Comparison of ENCODE assay signal across 19 mouse cellular contexts in genomic region chr11:95596150-95596515, GRCm38 (mm10). TPM values are rescaled to one million over a fixed set of nuclear protein-coding genes. Genes with fewer than 3 reads are reported as not detected.
DNase-seq lines count a peak whose midpoint lies in the region; ATAC-seq and TF ChIP-seq lines count a peak whose summit lies in the region.
"Had no signal": no experiment of that assay in that cellular context is flagged by ENCODE, and none has a peak within 500 bp of the region (broad histone marks: within the 10 kb centered on the region; RNA-seq: fewer than 3 reads in every experiment).

No protein-coding gene starts in this region.

- H3K27me3 ChIP-seq in heart, embryonic 11.5 days (ENCODE audit: control insufficient read depth, insufficient read depth, low read length): peaks cover 60% of the 10 kb centered on the region
- H3K27me3 ChIP-seq in midbrain, embryonic 11.5 days (ENCODE audit: control insufficient read depth, insufficient read depth, low read length): peaks cover 27% of the 10 kb centered on the region
- H3K27me3 ChIP-seq in midbrain, embryonic 13.5 days: peaks cover 76% of the 10 kb centered on the region
- H3K27me3 ChIP-seq in hindbrain, postnatal 0 days (ENCODE audit: insufficient read depth, low read length): no peaks in the 10 kb centered on the region

- peaks cover 28% of the 10 kb centered on the region for H3K4me1 ChIP-seq in heart, embryonic 11.5 days (ENCODE audit: control insufficient read depth, insufficient read depth, low read length)
- H3K4me1 ChIP-seq in midbrain, embryonic 11.5 days (ENCODE audit: control insufficient read depth, insufficient read depth, low read length): peaks cover 18% of the 10 kb centered on the region
- H3K4me1 ChIP-seq in midbrain, embryonic 13.5 days (replicated peaks): peaks cover 32% of the 10 kb centered on the region
- peaks cover 18% of the 10 kb centered on the region for H3K4me1 ChIP-seq in hindbrain, postnatal 0 days (ENCODE audit: insufficient read depth, low read length)

- H3K9me3 ChIP-seq in heart, embryonic 11.5 days (replicated peaks; ENCODE audit: control insufficient read depth, low read length): no peaks in the 10 kb centered on the region
- no peaks in the 10 kb centered on the region for H3K9me3 ChIP-seq in midbrain, embryonic 11.5 days (ENCODE audit: control insufficient read depth, low read length)
- H3K9me3 ChIP-seq in midbrain, embryonic 13.5 days: no peaks in the 10 kb centered on the region
- H3K9me3 ChIP-seq in hindbrain, postnatal 0 days (ENCODE audit: low read length): no peaks in the 10 kb centered on the region
- H3K9me3 ChIP-seq: embryonic facial prominence, embryonic 15.5 days; forebrain, embryonic 15.5 days; heart, embryonic 15.5 days had no signal

- 44% methylated on average over 5 of the region's 5 CpGs for WGBS in heart, embryonic 11.5 days (ENCODE audit: insufficient replicate concordance)
- 24% methylated on average over 5 of the region's 5 CpGs for WGBS in midbrain, embryonic 11.5 days
- WGBS in midbrain, embryonic 13.5 days: 32% methylated on average over 5 of the region's 5 CpGs
- 39% methylated on average over 5 of the region's 5 CpGs for WGBS in hindbrain, postnatal 0 days

- no peak overlapping the region for H3K4me3 ChIP-seq in heart, embryonic 11.5 days (ENCODE audit: low read depth, low read length)
- no peak overlapping the region for H3K4me3 ChIP-seq in midbrain, embryonic 11.5 days (ENCODE audit: low read depth, low read length)
- H3K4me3 ChIP-seq in midbrain, embryonic 13.5 days (replicated peaks): no peak overlapping the region
- no peak overlapping the region for H3K4me3 ChIP-seq in hindbrain, postnatal 0 days (ENCODE audit: low read length)
- H3K4me3 ChIP-seq: embryonic facial prominence, embryonic 15.5 days; forebrain, embryonic 15.5 days; heart, embryonic 15.5 days had no signal

- no peaks in the 10 kb centered on the region for H3K36me3 ChIP-seq in heart, embryonic 11.5 days (ENCODE audit: control insufficient read depth, insufficient read depth, low read length)
- no peaks in the 10 kb centered on the region for H3K36me3 ChIP-seq in midbrain, embryonic 11.5 days (ENCODE audit: control insufficient read depth, insufficient read depth, low read length)
- no peaks in the 10 kb centered on the region for H3K36me3 ChIP-seq in midbrain, embryonic 13.5 days
- H3K36me3 ChIP-seq in hindbrain, postnatal 0 days (ENCODE audit: insufficient read depth, low read length): no peaks in the 10 kb centered on the region
- H3K36me3 ChIP-seq: embryonic facial prominence, embryonic 15.5 days; forebrain, embryonic 15.5 days; heart, embryonic 15.5 days had no signal

- ATAC-seq in heart, embryonic 11.5 days (replicated peaks; ENCODE audit: insufficient number of reproducible peaks, low FRiP score, low TSS enrichment): no peak
- ATAC-seq in midbrain, embryonic 11.5 days (ENCODE audit: low FRiP score): no peak
- no peak for ATAC-seq in midbrain, embryonic 13.5 days
- ATAC-seq in hindbrain, postnatal 0 days: peak; percentile 44; the same call in 1 of the 2 replicates
- ATAC-seq: forebrain, embryonic 15.5 days; intestine, embryonic 16.5 days; liver, postnatal 0 days; midbrain, embryonic 16.5 days had no signal

- no peak overlapping the region for H3K27ac ChIP-seq in heart, embryonic 11.5 days (ENCODE audit: low read depth, low read length)
- no peak overlapping the region for H3K27ac ChIP-seq in midbrain, embryonic 11.5 days (ENCODE audit: low read depth, low read length)
- H3K27ac ChIP-seq in midbrain, embryonic 13.5 days: no peak overlapping the region
- H3K27ac ChIP-seq in hindbrain, postnatal 0 days: no peak overlapping the region
- H3K27ac ChIP-seq: embryonic facial prominence, embryonic 15.5 days; forebrain, embryonic 15.5 days; heart, embryonic 15.5 days; macrophage had no signal

- H3K4me2 ChIP-seq in heart, embryonic 11.5 days: no peak overlapping the region
- no peak overlapping the region for H3K4me2 ChIP-seq in midbrain, embryonic 11.5 days
- no peak overlapping the region for H3K4me2 ChIP-seq in midbrain, embryonic 13.5 days (replicated peaks)
- no peak overlapping the region for H3K4me2 ChIP-seq in hindbrain, postnatal 0 days (ENCODE audit: low read depth, low read length)
- H3K4me2 ChIP-seq: embryonic facial prominence, embryonic 15.5 days; forebrain, embryonic 15.5 days; heart, embryonic 15.5 days had no signal

- peak; percentile 83 for DNase-seq in heart, adult 11 months
- peak; percentile 88 for DNase-seq in midbrain, embryonic 11.5 days (ENCODE audit: low spot score, missing footprints)
- DNase-seq in hindbrain, postnatal 0 days (ENCODE audit: low spot score): no peak
- peak; percentile 38 for DNase-seq in retina, embryonic 14.5 days (ENCODE audit: low spot score)
- DNase-seq in left cerebral cortex, adult 11 months (ENCODE audit: low spot score): no peak
- no peak for DNase-seq in adrenal gland, adult 2 months
- DNase-seq: B cell, adult 2 months; cerebellum, adult 9-10 months; layer of hippocampus, adult 9-11 months; left cerebral cortex, postnatal 4 days; liver, postnatal 0 days had no signal

- H3K9ac ChIP-seq in heart, embryonic 11.5 days (ENCODE audit: low read depth, low read length): no peak overlapping the region
- no peak overlapping the region for H3K9ac ChIP-seq in midbrain, embryonic 11.5 days (ENCODE audit: low read length)
- H3K9ac ChIP-seq in midbrain, embryonic 13.5 days (replicated peaks): no peak overlapping the region
- H3K9ac ChIP-seq in hindbrain, postnatal 0 days (replicated peaks; ENCODE audit: low read length): no peak overlapping the region
- H3K9ac ChIP-seq: embryonic facial prominence, embryonic 15.5 days; forebrain, embryonic 15.5 days; heart, embryonic 15.5 days; liver, postnatal 0 days had no signal

- TF ChIP-seq CTCF in hindbrain, postnatal 0 days (IDR thresholded peaks at IDR 0.05; ENCODE audit: low read depth): no peak

RNA-seq across cellular contexts. Expression of gene Ngfr, which starts 8.6 kb away (rescaled TPM):
- polyA plus RNA-seq in heart, embryonic 11.5 days (2014; fragmentation: Nextera tagmentation; extraction: Ambion mirVana): 3.6 TPM in 2 replicates
- polyA plus RNA-seq in midbrain, embryonic 11.5 days (2014; fragmentation: Nextera tagmentation; extraction: Ambion mirVana): 14.2 and 14.6 TPM in 2 replicates
- polyA plus RNA-seq in midbrain, embryonic 13.5 days (2015; fragmentation: Nextera tagmentation; extraction: Ambion mirVana): 13.8 and 17.2 TPM in 2 replicates
- total RNA-seq in hindbrain, postnatal 0 days (2014; rRNA removed): 53.2 and 66.9 TPM in 2 replicates
- polyA plus RNA-seq in hindbrain, postnatal 0 days (2015; fragmentation: Nextera tagmentation; extraction: Ambion mirVana): 25.4 and 31.0 TPM in 2 replicates
- 1 to 10 TPM; 2.6 to 5.7 TPM for total RNA-seq in adrenal gland, adult 2 months (2021)
- 8.0 and 14.2 TPM in 2 replicates for polyA plus RNA-seq in adrenal gland, adult 2 months (2012; rRNA removed)

Comparison
In these comparisons a context has a peak if more than half of its experiments do, and no peak if none do; other contexts are left out.
1. DNase-seq: peak in heart, adult 11 months (single experiment), midbrain, embryonic 11.5 days (single experiment) and retina, embryonic 14.5 days (single experiment); none in hindbrain, postnatal 0 days (single experiment), left cerebral cortex, adult 11 months (single experiment) and adrenal gland, adult 2 months (single experiment).